ENCODE assay signal across 24 mouse cellular contexts in genomic region chr11:70216103-70216502, GRCm38 (mm10). TPM values are rescaled to one million over a fixed set of nuclear protein-coding genes. Genes with fewer than 3 reads are reported as not detected.
DNase-seq lines count a peak whose midpoint lies in the region; TF ChIP-seq lines count a peak whose summit lies in the region.
"Had no signal": no experiment of that assay in that cellular context is flagged by ENCODE, and none has a peak within 500 bp of the region (broad histone marks: within the 10 kb centered on the region; RNA-seq: fewer than 3 reads in every experiment).

No protein-coding gene starts in this region.

- peak in 1 of 2 experiments; percentile 24 for DNase-seq in cerebellum, adult 2 months
- no peak for DNase-seq in cerebellum, postnatal 36 days
- peak; percentile 62 for DNase-seq in cerebellum, adult 9-11 months
- DNase-seq in cerebellum, adult 11 months: no peak
- DNase-seq in kidney, adult 9 months: peak; percentile 13
- no peak for DNase-seq in kidney, adult 2 months
- DNase-seq in adrenal gland, postnatal 10 days: no peak
- DNase-seq: adrenal gland, adult 8-10 months; adrenal gland, postnatal 25 days; embryo, embryonic 11 days; gastrocnemius, adult 2 months had no signal

- no peaks in the 10 kb centered on the region for H3K27me3 ChIP-seq in cerebellum, adult 2 months (ENCODE audit: control insufficient read depth, insufficient read depth, low read length)
- no peaks in the 10 kb centered on the region for H3K27me3 ChIP-seq in kidney, adult 2 months (replicated peaks; ENCODE audit: control insufficient read depth, insufficient read depth, low read length)
- H3K27me3 ChIP-seq in myocyte (ENCODE audit: control insufficient read depth, insufficient read depth, insufficient read length): no peaks in the 10 kb centered on the region
- H3K27me3 ChIP-seq: CH12.LX, Patski had no signal

- H3K36me3 ChIP-seq in kidney, adult 2 months (ENCODE audit: control insufficient read depth, insufficient read depth, low read length): no peaks in the 10 kb centered on the region; the same call in 1 of the 2 replicates
- H3K36me3 ChIP-seq in myocyte (ENCODE audit: control insufficient read depth, insufficient read depth): no peaks in the 10 kb centered on the region

- no peak for TF ChIP-seq CTCF in cerebellum, adult 2 months (IDR thresholded peaks at IDR 0.05; ENCODE audit: borderline replicate concordance, insufficient read depth, low read depth, low read length)
- TF ChIP-seq CTCF in kidney, adult 2 months (conservative IDR thresholded peaks at IDR 0.05; ENCODE audit: insufficient read depth, insufficient read length, low read depth, low read length): no peak

- peak overlapping the region; percentile 80 for H3K4me3 ChIP-seq in cerebellum, adult 2 months (replicated peaks; ENCODE audit: insufficient read depth, low read depth, low read length)
- H3K4me3 ChIP-seq in kidney, adult 2 months (ENCODE audit: insufficient read depth, low read depth, low read length): no peak overlapping the region
- peak overlapping the region; percentile 30 for H3K4me3 ChIP-seq in myocyte
- H3K4me3 ChIP-seq: erythroblast, embryonic 14.5 days; forebrain, embryonic 13.5 days; forebrain, embryonic 15.5 days; gastrocnemius, adult 2 months had no signal

- H3K27ac ChIP-seq in cerebellum, adult 2 months (ENCODE audit: insufficient read depth, low read length): no peak overlapping the region
- no peak overlapping the region for H3K27ac ChIP-seq in kidney, adult 2 months (ENCODE audit: insufficient read depth, low read depth, low read length)
- H3K27ac ChIP-seq: embryonic facial prominence, embryonic 13.5 days; embryonic facial prominence, embryonic 15.5 days; forebrain, embryonic 10.5 days; forebrain, embryonic 13.5 days; forebrain, embryonic 15.5 days; gastrocnemius, adult 2 months had no signal

- 48% methylated on average over 3 of the region's 3 CpGs for WGBS in cerebellum, adult 2 months
- 65% methylated on average over 3 of the region's 3 CpGs for WGBS in kidney, adult 2 months

- H3K4me2 ChIP-seq in myocyte (ENCODE audit: low read depth): no peak overlapping the region
- H3K4me2 ChIP-seq: embryonic facial prominence, embryonic 15.5 days; forebrain, embryonic 13.5 days; forebrain, embryonic 15.5 days had no signal

- H3K4me1 ChIP-seq in cerebellum, adult 2 months (ENCODE audit: control insufficient read depth, insufficient read depth, low read length): peaks cover 21% of the 10 kb centered on the region
- H3K4me1 ChIP-seq in kidney, adult 2 months (ENCODE audit: control insufficient read depth, insufficient read depth, low read length): peaks cover 36% of the 10 kb centered on the region

- H3ac ChIP-seq in myocyte (ENCODE audit: control insufficient read depth, insufficient read length): no peak overlapping the region

- H3K79me2 ChIP-seq in myocyte (ENCODE audit: control insufficient read depth, insufficient read depth): no peaks in the 10 kb centered on the region

- no peak for TF ChIP-seq POLR2A in cerebellum, adult 2 months (IDR thresholded peaks at IDR 0.05; ENCODE audit: borderline replicate concordance, insufficient read depth, low read length)
- TF ChIP-seq POLR2A in kidney, adult 2 months (IDR thresholded peaks at IDR 0.05; ENCODE audit: low read depth, low read length): no peak
- no peak for TF ChIP-seq POLR2A in myocyte (IDR thresholded peaks at IDR 0.05; ENCODE audit: insufficient read length, low read depth)

TF ChIP-seq in myocyte, 11 proteins besides CTCF, POLR2A, EP300 and RAD21:
- TF ChIP-seq TCF3 (IDR thresholded peaks at IDR 0.05; ENCODE audit: insufficient read length, low read depth): no peak
- TF ChIP-seq REST (IDR thresholded peaks at IDR 0.05; ENCODE audit: insufficient read depth, insufficient read length): no peak
- TF ChIP-seq MYOD1 (IDR thresholded peaks at IDR 0.05; ENCODE audit: control insufficient read depth in 1 of 3, insufficient read length in 2 of 3, low read depth in 2 of 3): no peak
TF ChIP-seq in myocyte: peak in this region for 0.

RNA-seq across cellular contexts. Expression of gene Slc16a11, which starts 3.6 kb away (rescaled TPM):
- polyA plus RNA-seq in cerebellum, adult 2 months (2012; rRNA removed): 209 and 244 TPM in 2 replicates
- 36.4 and 56.5 TPM in 2 replicates for polyA plus RNA-seq in kidney, adult 2 months (2012; rRNA removed)
- 17.4 TPM for polyA plus RNA-seq in myocyte (2012; fragmentation: generic; extraction: Trizol)
- 1 to 10 TPM; 1.3 to 2.5 TPM for total RNA-seq in adrenal gland, postnatal 10 days (2021)
- total RNA-seq: adrenal gland, postnatal 25 days; G1E; gastrocnemius, adult 2 months had no signal
- polyA plus RNA-seq: activated CD4-positive, CD25-positive, alpha-beta regulatory T cell, adult 4 months; CD4-positive, CD25-positive, alpha-beta regulatory T cell, adult 4 months; erythroblast, embryonic 14.5 days; G1E had no signal

RNA-seq across cellular contexts. Expression of gene Slc16a13, which starts 4.8 kb away (rescaled TPM):
- polyA plus RNA-seq in cerebellum, adult 2 months (2012; rRNA removed): 8.8 and 11.3 TPM in 2 replicates
- 44.0 and 48.8 TPM in 2 replicates for polyA plus RNA-seq in kidney, adult 2 months (2012; rRNA removed)
- 4.8 TPM for polyA plus RNA-seq in myocyte (2012; fragmentation: generic; extraction: Trizol)
- total RNA-seq in adrenal gland, postnatal 10 days (2021): 1 to 10 TPM; 3.8 to 6.2 TPM

RNA-seq across cellular contexts. Expression of gene Bcl6b, which starts 13.5 kb away (rescaled TPM):
- polyA plus RNA-seq in cerebellum, adult 2 months (2012; rRNA removed): 1.1 and 1.4 TPM in 2 replicates
- 7.9 and 8.8 TPM in 2 replicates for polyA plus RNA-seq in kidney, adult 2 months (2012; rRNA removed)
- 2.8 TPM for polyA plus RNA-seq in myocyte (2012; fragmentation: generic; extraction: Trizol)
- total RNA-seq in adrenal gland, postnatal 10 days (2021): 10 to 100 TPM; 27.1 to 31.1 TPM
- polyA plus RNA-seq: G1E, Patski had no signal

RNA-seq across cellular contexts. Expression of gene 0610010K14Rik, which starts 21.6 kb away (rescaled TPM):
- polyA plus RNA-seq in cerebellum, adult 2 months (2012; rRNA removed): 94.0 and 96.5 TPM in 2 replicates
- polyA plus RNA-seq in kidney, adult 2 months (2012; rRNA removed): 73.6 and 78.9 TPM in 2 replicates
- polyA plus RNA-seq in myocyte (2012; fragmentation: generic; extraction: Trizol): 75.5 TPM
- total RNA-seq in adrenal gland, postnatal 10 days (2021): 10 to 100 TPM; 58.6 to 62.3 TPM

RNA-seq across cellular contexts. Expression of gene Gm21988, which starts 23.5 kb away (rescaled TPM):
- polyA plus RNA-seq in cerebellum, adult 2 months (2012; rRNA removed): 9.7 and 10.3 TPM in 2 replicates
- polyA plus RNA-seq in kidney, adult 2 months (2012; rRNA removed): 13.9 and 15.8 TPM in 2 replicates
- 9.2 TPM for polyA plus RNA-seq in myocyte (2012; fragmentation: generic; extraction: Trizol)
- 1 to 10 TPM; 4.0 to 4.9 TPM for total RNA-seq in adrenal gland, postnatal 10 days (2021)
- total RNA-seq: common myeloid progenitor, adult 5-6 weeks had no signal

Comparison
In these comparisons a context has a peak if more than half of its experiments do, and no peak if none do; other contexts are left out.
1. DNase-seq: peak in cerebellum, adult 9-11 months (single experiment) and kidney, adult 9 months (single experiment); none in cerebellum, postnatal 36 days (0 of 2), cerebellum, adult 11 months (single experiment), kidney, adult 2 months (single experiment) and adrenal gland, postnatal 10 days (single experiment).